Comparison of ENCODE assay signal across 24 mouse cellular contexts in genomic region chr11:75722339-75722738, GRCm38 (mm10). TPM values are rescaled to one million over a fixed set of nuclear protein-coding genes. Genes with fewer than 3 reads are reported as not detected.
DNase-seq lines count a peak whose midpoint lies in the region; ATAC-seq and TF ChIP-seq lines count a peak whose summit lies in the region.
"Had no signal": no experiment of that assay in that cellular context is flagged by ENCODE, and none has a peak within 500 bp of the region (broad histone marks: within the 10 kb centered on the region; RNA-seq: fewer than 3 reads in every experiment).

No protein-coding gene starts in this region.

- peak overlapping the region; percentile 74 for H3K27ac ChIP-seq in heart, embryonic 12.5 days (ENCODE audit: poor library complexity, severe bottlenecking)
- H3K27ac ChIP-seq in heart, embryonic 11.5 days (ENCODE audit: low read depth, low read length) = no peak overlapping the region
- H3K27ac ChIP-seq in CH12.LX (ENCODE audit: insufficient read depth, low read depth) = no peak overlapping the region
- H3K27ac ChIP-seq: embryonic facial prominence, embryonic 12.5 days; embryonic facial prominence, embryonic 15.5 days; gastrocnemius, adult 2 months; hindbrain, embryonic 12.5 days; hindbrain, embryonic 15.5 days had no signal

- no peak overlapping the region for H3K9ac ChIP-seq in heart, embryonic 12.5 days
- no peak overlapping the region for H3K9ac ChIP-seq in heart, embryonic 11.5 days (ENCODE audit: low read depth, low read length)
- no peak overlapping the region for H3K9ac ChIP-seq in CH12.LX (ENCODE audit: insufficient read depth, low read depth)
- H3K9ac ChIP-seq: embryonic facial prominence, embryonic 12.5 days; embryonic facial prominence, embryonic 15.5 days; forebrain, postnatal 0 days; hindbrain, embryonic 12.5 days; hindbrain, embryonic 15.5 days had no signal

- no peaks in the 10 kb centered on the region for H3K79me2 ChIP-seq in CH12.LX (replicated peaks; ENCODE audit: control insufficient read depth, extremely low read depth, insufficient read depth, poor library complexity, severe bottlenecking)

- in situ Hi-C loops in CH12.LX (cut with MboI; ENCODE audit: low pct_ligation_motif_present, low pct_unique_long_range_greater_than_20kb, low sequenced_read_pairs) = no loop called here

- H3K36me3 ChIP-seq in heart, embryonic 12.5 days = no peaks in the 10 kb centered on the region
- no peaks in the 10 kb centered on the region for H3K36me3 ChIP-seq in heart, embryonic 11.5 days (ENCODE audit: control insufficient read depth, insufficient read depth, low read length)
- no peaks in the 10 kb centered on the region for H3K36me3 ChIP-seq in CH12.LX (replicated peaks in 1 of 2; ENCODE audit: control insufficient read depth in 1 of 2, insufficient read depth in 1 of 2, low read length in 1 of 2)
- H3K36me3 ChIP-seq: embryonic facial prominence, embryonic 12.5 days; embryonic facial prominence, embryonic 15.5 days; hindbrain, embryonic 12.5 days; hindbrain, embryonic 15.5 days had no signal

- peaks cover 9% of the 10 kb centered on the region; the same call in 1 of the 2 replicates for H3K9me3 ChIP-seq in heart, embryonic 12.5 days (replicated peaks)
- H3K9me3 ChIP-seq in heart, embryonic 11.5 days (replicated peaks; ENCODE audit: control insufficient read depth, low read length) = no peaks in the 10 kb centered on the region; the same call in 1 of the 2 replicates
- H3K9me3 ChIP-seq in CH12.LX (replicated peaks; ENCODE audit: low read length) = peaks cover 14% of the 10 kb centered on the region
- H3K9me3 ChIP-seq: embryonic facial prominence, embryonic 15.5 days; hindbrain, embryonic 15.5 days had no signal

- WGBS in heart, embryonic 12.5 days = 11% methylated on average over 4 of the region's 4 CpGs
- 15% methylated on average over 4 of the region's 4 CpGs for WGBS in heart, embryonic 11.5 days (ENCODE audit: insufficient replicate concordance)

- TF ChIP-seq POLR2A in CH12.LX (IDR thresholded peaks at IDR 0.05; ENCODE audit: low read depth, low read length) = no peak

- no peak for ATAC-seq in heart, embryonic 12.5 days (ENCODE audit: insufficient number of reproducible peaks, low FRiP score)
- no peak for ATAC-seq in heart, embryonic 11.5 days (replicated peaks; ENCODE audit: insufficient number of reproducible peaks, low FRiP score, low TSS enrichment)
- ATAC-seq: CD4-positive, CD25-positive, alpha-beta regulatory T cell, adult 4 months; forebrain, embryonic 14.5 days; forebrain, postnatal 0 days; intestine, postnatal 0 days had no signal

- H3K4me1 ChIP-seq in heart, embryonic 12.5 days (replicated peaks) = peaks cover 8% of the 10 kb centered on the region
- H3K4me1 ChIP-seq in heart, embryonic 11.5 days (ENCODE audit: control insufficient read depth, insufficient read depth, low read length) = no peaks in the 10 kb centered on the region; the same call in 1 of the 2 replicates
- peaks cover 0 to 9% of the 10 kb centered on the region in 2 experiments; a peak in 3 of 4 replicates for H3K4me1 ChIP-seq in CH12.LX (ENCODE audit: control insufficient read depth in 1 of 2, insufficient read depth in 2 of 2)
- H3K4me1 ChIP-seq: embryonic facial prominence, embryonic 12.5 days; embryonic facial prominence, embryonic 15.5 days; hindbrain, embryonic 12.5 days; hindbrain, embryonic 15.5 days had no signal

- TF ChIP-seq EP300 in CH12.LX (IDR thresholded peaks at IDR 0.05; ENCODE audit: low read length) = no peak

- no peak overlapping the region for H3K4me3 ChIP-seq in heart, embryonic 12.5 days
- H3K4me3 ChIP-seq in heart, embryonic 11.5 days (ENCODE audit: low read depth, low read length) = no peak overlapping the region
- no peak overlapping the region for H3K4me3 ChIP-seq in CH12.LX (replicated peaks in 1 of 3; ENCODE audit: low read depth in 2 of 3, low read length in 2 of 3, poor library complexity in 1 of 3)
- H3K4me3 ChIP-seq: embryonic facial prominence, embryonic 12.5 days; embryonic facial prominence, embryonic 15.5 days; gastrocnemius, adult 2 months; hindbrain, embryonic 12.5 days; hindbrain, embryonic 15.5 days had no signal

- TF ChIP-seq RAD21 in CH12.LX (IDR thresholded peaks at IDR 0.05; ENCODE audit: low read depth, low read length) = no peak

- no peak overlapping the region for H3K4me2 ChIP-seq in heart, embryonic 12.5 days
- no peak overlapping the region for H3K4me2 ChIP-seq in heart, embryonic 11.5 days
- no peak overlapping the region for H3K4me2 ChIP-seq in CH12.LX (ENCODE audit: insufficient read depth, low read depth, poor library complexity, severe bottlenecking)
- H3K4me2 ChIP-seq: embryonic facial prominence, embryonic 12.5 days; embryonic facial prominence, embryonic 15.5 days; hindbrain, embryonic 12.5 days; hindbrain, embryonic 15.5 days had no signal

- no peak for TF ChIP-seq CTCF in CH12.LX (conservative IDR thresholded peaks at IDR 0.05 in 1 of 2, IDR thresholded peaks at IDR 0.05 in 1 of 2; ENCODE audit: low read depth in 2 of 2, low read length in 2 of 2)

- no peaks in the 10 kb centered on the region for H3K27me3 ChIP-seq in heart, embryonic 12.5 days (replicated peaks)
- H3K27me3 ChIP-seq in heart, embryonic 11.5 days (ENCODE audit: control insufficient read depth, insufficient read depth, low read length) = no peaks in the 10 kb centered on the region
- H3K27me3 ChIP-seq in CH12.LX (replicated peaks) = no peaks in the 10 kb centered on the region
- H3K27me3 ChIP-seq: embryonic facial prominence, embryonic 12.5 days; embryonic facial prominence, embryonic 15.5 days; hindbrain, embryonic 12.5 days; hindbrain, embryonic 15.5 days had no signal

- no peak for DNase-seq in CH12.LX (ENCODE audit: extremely low read depth)
- DNase-seq in brain, adult 2 months (ENCODE audit: low read depth, low spot score) = peak; percentile 39
- DNase-seq in spleen, adult 12 weeks (ENCODE audit: low spot score) = no peak
- no peak for DNase-seq in cerebellum, postnatal 36 days
- DNase-seq: adrenal gland, adult 2 months; adrenal gland, postnatal 25 days; cerebellum, adult 18-20 months; cerebellum, adult 9-10 months; cerebellum, postnatal 14 days; forebrain, postnatal 0 days; gastrocnemius, adult 2 months; gastrocnemius, postnatal 14 days; heart, adult 18-20 months; heart, postnatal 14 days; kidney, adult 2 months had no signal

- dilution Hi-C loops in CH12.LX (cut with MboI; ENCODE audit: extremely low pct_ligation_motif_present, extremely low pct_unique_long_range_greater_than_20kb, low sequenced_read_pairs) = no loop called here

TF ChIP-seq in CH12.LX, 34 proteins besides CTCF, POLR2A, EP300 and RAD21:
- TF ChIP-seq JUN (IDR thresholded peaks at IDR 0.05; ENCODE audit: insufficient read depth, low read depth, low read length) = 0 out of 2 replicates have a peak, but pooled peaks have one; percentile 6
- TF ChIP-seq TCF12 (IDR thresholded peaks at IDR 0.05; ENCODE audit: low read depth, low read length) = no peak
- peak; percentile 63; the same call in 1 of the 2 replicates for TF ChIP-seq MEF2A (IDR thresholded peaks at IDR 0.05; ENCODE audit: borderline replicate concordance, low read depth, low read length)

RNA-seq across cellular contexts. Expression of gene Ywhae, which starts 10.3 kb away (rescaled TPM):
- 842 and 863 TPM in 2 replicates for polyA plus RNA-seq in heart, embryonic 12.5 days (2016; fragmentation: Nextera tagmentation; extraction: Ambion mirVana)
- 893 and 924 TPM in 2 replicates for polyA plus RNA-seq in heart, embryonic 11.5 days (2014; fragmentation: Nextera tagmentation; extraction: Ambion mirVana)
- total RNA-seq in CH12.LX (2012; rRNA removed) = 348 and 421 TPM in 2 replicates
- 129 and 130 TPM in 2 replicates for total RNA-seq in CH12.LX (2014; rRNA removed)
- 1,436 and 1,665 TPM in 2 replicates for polyA plus RNA-seq in CH12.LX (2012; ENCODE audit: insufficient read length, low read depth)

RNA-seq across cellular contexts. Expression of gene Crk, which starts 43.3 kb away (rescaled TPM):
- 110 and 111 TPM in 2 replicates for polyA plus RNA-seq in heart, embryonic 12.5 days (2016; fragmentation: Nextera tagmentation; extraction: Ambion mirVana)
- polyA plus RNA-seq in heart, embryonic 11.5 days (2014; fragmentation: Nextera tagmentation; extraction: Ambion mirVana) = 90.3 and 97.4 TPM in 2 replicates
- 37.8 and 42.2 TPM in 2 replicates for total RNA-seq in CH12.LX (2012; rRNA removed)
- 39.9 and 44.3 TPM in 2 replicates for total RNA-seq in CH12.LX (2014; rRNA removed)
- 44.6 and 46.1 TPM in 2 replicates for polyA plus RNA-seq in CH12.LX (2012; ENCODE audit: insufficient read length, low read depth)
